Mouse (Mus musculus) olfactory bulb, adult 2 months (tissue): ENCODE results near the gene Coa7. TPM values are rescaled to one million over a fixed set of nuclear protein-coding genes. Genes with fewer than 3 reads are reported as not detected.
A peak's percentile ranks its signal among the peaks of the same experiment; 100 is the strongest.

Experiments
- H3K27ac ChIP-seq: fragments of 200-500 bp; 2 replicates; pipeline ENCODE4 v1.5.1; 2012; ENCODE audit warnings: low read depth, low read length; ENCODE audit not compliant: insufficient read depth
- H3K4me1 ChIP-seq: fragments of 200-500 bp; 2 replicates; pipeline ENCODE4 v1.6.1; 2012; ENCODE audit warnings: low read length; ENCODE audit not compliant: control insufficient read depth, insufficient read depth
- H3K4me3 ChIP-seq: fragments of 200-500 bp; 2 replicates; pipeline ENCODE4 v1.5.1; 2012; ENCODE audit warnings: mild to moderate bottlenecking, low read depth, low read length, moderate library complexity; ENCODE audit not compliant: insufficient read depth
- CTCF ChIP-seq: fragments of 200-500 bp; IDR thresholded peaks from 2 replicates; pipeline ENCODE4 v1.5.1; 2012; ENCODE audit warnings: low read depth, mild to moderate bottlenecking, low read length, moderate library complexity; ENCODE audit not compliant: insufficient read depth
- POLR2A ChIP-seq: fragments of 200-500 bp; IDR thresholded peaks from 2 replicates; pipeline ENCODE4 v1.6.1; 2012; ENCODE audit warnings: mild to moderate bottlenecking, low read depth, low read length, moderate library complexity; ENCODE audit not compliant: insufficient read depth
- WGBS: fragments of 180-500 bp; shearing (Covaris S2); methylation state at CpG from one replicate; pipeline ENCODE4 v1.1.7; 2018; 5-methylcytosine and 5-hydroxymethylcytosine counted together
- polyA plus RNA-seq: library from polyadenylated mRNA; stranded (reverse); fragments of >200 nt; gene quantifications from 2 replicates; pipeline ENCODE4 v1.2.4, GENCODE M21; 2012; ENCODE audit warnings: low replicate concordance; ENCODE audit not compliant: missing spikeins, insufficient read depth, insufficient read length

Gene Coa7
- polyA plus RNA-seq, 1 experiment, result not detected

DNA sequence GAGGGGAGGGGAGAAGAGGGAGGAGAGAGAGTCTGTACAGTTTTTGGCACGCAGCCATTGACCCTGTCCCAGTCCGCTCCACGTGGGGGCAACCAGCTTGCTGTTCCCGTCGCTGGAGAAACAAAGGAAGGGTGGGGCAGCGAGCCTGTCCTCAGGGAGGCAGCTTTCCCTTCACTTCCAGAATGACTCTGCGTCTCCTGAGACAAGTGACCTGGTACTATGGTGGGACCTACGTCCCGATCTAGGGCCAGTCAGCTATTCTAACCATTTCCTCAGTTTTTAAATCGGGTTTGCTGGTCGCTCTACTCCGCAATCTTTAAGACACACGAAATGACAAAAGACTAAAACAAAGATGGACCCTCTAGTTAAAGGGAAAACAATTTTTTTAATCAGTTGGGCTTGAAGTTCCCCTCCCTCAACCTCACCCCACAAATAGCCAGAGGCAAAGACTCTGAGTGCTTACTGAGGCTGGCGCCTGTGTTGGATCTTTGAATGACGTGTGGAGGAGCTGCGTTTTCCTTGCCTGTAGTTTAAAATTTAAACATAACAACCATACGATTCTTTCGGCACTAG, 59.8 kb downstream of the Coa7 start:
- H3K27ac ChIP-seq, result no peak overlapping the region

DNA sequence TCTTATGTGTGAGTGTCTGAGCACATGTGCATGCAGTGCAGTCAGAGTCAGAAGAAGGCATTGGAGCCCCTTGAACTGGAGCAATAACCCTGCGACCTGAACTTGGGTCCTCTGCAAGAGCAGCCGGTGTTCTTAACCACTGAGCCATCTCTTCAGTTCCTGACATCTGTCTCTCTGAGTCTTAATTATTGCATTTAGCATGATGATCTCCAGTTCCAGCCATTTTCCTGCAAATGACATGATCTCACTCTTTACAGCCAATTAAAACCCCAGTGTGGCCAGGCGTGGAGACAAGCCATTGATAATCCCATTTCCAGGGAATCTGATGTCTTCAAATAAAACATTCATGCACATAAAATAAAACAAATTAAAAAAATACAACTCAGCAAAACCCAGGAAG, 60.8 kb downstream of the Coa7 start:
- Histone ChIP-seq H3K4me1 (0 out of 2 replicates have a peak, but pooled peaks cover 3% of the 10 kb centered on the region), H3K4me3 (no peak overlapping the region), H3K27ac (no peak overlapping the region)
- 72% methylated on average over 3 of the region's 3 CpGs for WGBS
- no peak for TF ChIP-seq CTCF

More for the DNA sequence above, 59.8 kb downstream of the Coa7 start:
- H3K4me3 ChIP-seq, result peak overlapping the region; percentile 42
- TF ChIP-seq POLR2A, result no peak
- no peak for TF ChIP-seq CTCF
- H3K4me1 ChIP-seq, result peaks cover 9% of the 10 kb centered on the region
- 3% methylated on average over 18 of the region's 18 CpGs for WGBS

DNA sequence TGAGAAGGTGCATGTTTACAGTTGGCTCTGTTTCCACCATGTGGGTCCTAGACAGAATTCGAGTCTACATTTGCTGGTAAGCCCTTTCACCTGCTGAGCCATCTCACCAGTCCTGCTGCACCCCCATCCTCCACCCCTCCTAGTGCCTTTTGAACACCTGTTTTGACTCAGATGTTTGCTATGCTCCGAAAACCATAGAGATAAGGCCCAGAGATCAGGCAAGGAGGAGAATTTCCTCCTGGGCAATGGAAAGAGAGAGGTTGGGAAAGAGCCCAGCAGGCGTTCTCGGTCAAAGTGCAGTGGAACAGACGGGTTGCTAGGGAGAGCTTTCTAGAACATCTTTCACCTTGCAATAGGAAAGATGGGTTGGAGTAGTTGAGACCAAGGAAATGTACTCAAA, 63.2 kb downstream of the Coa7 start:
- no peak for TF ChIP-seq CTCF
- TF ChIP-seq POLR2A, result no peak
- Histone ChIP-seq H3K27ac (no peak overlapping the region), H3K4me1 (0 out of 2 replicates have a peak, but pooled peaks cover 3% of the 10 kb centered on the region), H3K4me3 (no peak overlapping the region)
- WGBS, result 88% methylated on average over 5 of the region's 5 CpGs

Other genes with a start within 250 kb of the Coa7 start
- not detected in 2 replicates for gene Podn, start 231.7 kb upstream of the Coa7 start, polyA plus RNA-seq
- gene Scp2, start 183.1 kb upstream of the Coa7 start, polyA plus RNA-seq, result not detected in 2 replicates
- not detected in 2 replicates for gene Echdc2, start 162.7 kb upstream of the Coa7 start, polyA plus RNA-seq
- gene Zyg11a, start 110.1 kb upstream of the Coa7 start, polyA plus RNA-seq, result not detected in 2 replicates
- 69.6 and 87.5 TPM in 2 replicates for gene Zyg11b, start 27.0 kb upstream of the Coa7 start, polyA plus RNA-seq
- gene Shisal2a, start 55.2 kb downstream of the Coa7 start, polyA plus RNA-seq, result not detected in 2 replicates
- gene Gpx7, start 78.8 kb downstream of the Coa7 start, polyA plus RNA-seq, result not detected in 2 replicates
- not detected in 2 replicates for gene Tut4, start 131.3 kb downstream of the Coa7 start, polyA plus RNA-seq